Mouse (Mus musculus) hindlimb bud, embryonic 11.5 days (tissue): ENCODE measurements at regions not wholly inside any gene's neighbourhood (a gene's known extent, or its start where the extent isn't known, plus 50 kb on each side); places are given as distances from the start of the nearest gene placed in this dataset.

ENCODE experiments used
- DNase-seq: peaks from one replicate; pipeline ENCODE4 v3.0.0-alpha.2; 2012; ENCODE audit warnings: low read depth, low spot score; ENCODE audit errors: extremely low spot score

GRCm38 (mm10) chr13:28533080-28533479, 275.8 kb downstream of the Gm11361 start:
- DNase-seq, result no peak

- DNase-seq, result no peak
Observed at GRCm38 (mm10) chr13:28532278-28532677, 274.9 kb downstream of the Gm11361 start.

- no peak for DNase-seq
Observed at GRCm38 (mm10) chr13:28531534-28531999, 274.2 kb downstream of the Gm11361 start.

GRCm38 (mm10) chr13:28530947-28531346, 273.6 kb downstream of the Gm11361 start:
- no peak for DNase-seq

GRCm38 (mm10) chr13:28528898-28529511, 271.7 kb downstream of the Gm11361 start:
- DNase-seq, result no peak

GRCm38 (mm10) chr13:28526299-28526698, 269.0 kb downstream of the Gm11361 start:
- DNase-seq, result no peak

- DNase-seq, result no peak
Observed at GRCm38 (mm10) chr13:28524411-28524810, 267.1 kb downstream of the Gm11361 start.

- no peak for DNase-seq
Observed at GRCm38 (mm10) chr13:28520127-28520482, 262.8 kb downstream of the Gm11361 start.

- no peak for DNase-seq
Observed at GRCm38 (mm10) chr13:28519383-28520126, 262.2 kb downstream of the Gm11361 start.

GRCm38 (mm10) chr13:28517161-28517560, 259.8 kb downstream of the Gm11361 start:
- no peak for DNase-seq

GRCm38 (mm10) chr13:28516636-28517035, 259.3 kb downstream of the Gm11361 start:
- DNase-seq, result no peak

GRCm38 (mm10) chr13:28514245-28514644, 256.9 kb downstream of the Gm11361 start:
- DNase-seq, result no peak

GRCm38 (mm10) chr13:28513336-28513735, 256.0 kb downstream of the Gm11361 start:
- DNase-seq, result no peak

GRCm38 (mm10) chr13:28512573-28513334, 255.4 kb downstream of the Gm11361 start:
- no peak for DNase-seq

GRCm38 (mm10) chr13:28508184-28508583, 250.9 kb downstream of the Gm11361 start:
- no peak for DNase-seq

- DNase-seq, result no peak
Observed at GRCm38 (mm10) chr13:28507783-28508182, 250.5 kb downstream of the Gm11361 start.

GRCm38 (mm10) chr13:28504340-28504739, 247.0 kb downstream of the Gm11361 start:
- DNase-seq, result no peak

- DNase-seq, result no peak
Observed at GRCm38 (mm10) chr13:28502171-28502570, 244.8 kb downstream of the Gm11361 start.

- no peak for DNase-seq
Observed at GRCm38 (mm10) chr13:28500697-28501096, 243.4 kb downstream of the Gm11361 start.

GRCm38 (mm10) chr13:28497483-28497882, 240.2 kb downstream of the Gm11361 start:
- no peak for DNase-seq

- no peak for DNase-seq
Observed at GRCm38 (mm10) chr13:28492015-28492414, 234.7 kb downstream of the Gm11361 start.

GRCm38 (mm10) chr13:28483727-28484126, 226.4 kb downstream of the Gm11361 start:
- no peak for DNase-seq
